Mouse (Mus musculus) CH12.LX (cell line): Measurements from ENCODE around the gene Timm22.

Experiments
- BHLHE40 ChIP-seq: IDR thresholded peaks from 2 replicates; pipeline ENCODE4 v1.6.1; 2011; ENCODE audit warnings: mild to moderate bottlenecking, low read depth, low read length, improper control_type of control experiment
- CHD2 ChIP-seq: IDR thresholded peaks from 2 replicates; pipeline ENCODE4 v1.6.1; 2011; ENCODE audit warnings: low read length, improper control_type of control experiment
- CTCF ChIP-seq, 2 experiments: IDR thresholded peaks in 1 of 2; conservative IDR thresholded peaks in 1 of 2; 2 replicates each; pipeline ENCODE4 v1.5.1; 2011 to 2012; ENCODE audit warnings: low read depth in 2 of 2, low read length in 2 of 2, improper control_type of control experiment in 1 of 2, inconsistent platforms in 1 of 2, mild to moderate bottlenecking in 1 of 2, moderate library complexity in 1 of 2
- E2F4 ChIP-seq: IDR thresholded peaks from 2 replicates; pipeline ENCODE4 v1.6.1; 2011; ENCODE audit warnings: low read depth, low read length, improper control_type of control experiment; ENCODE audit not compliant: insufficient replicate concordance
- HCFC1 ChIP-seq: IDR thresholded peaks from 2 replicates; pipeline ENCODE4 v1.6.1; 2012; ENCODE audit warnings: low read depth, mild to moderate bottlenecking, inconsistent platforms, low read length, improper control_type of control experiment
- JUND ChIP-seq: conservative IDR thresholded peaks from 2 replicates; pipeline ENCODE4 v1.6.1; 2011; ENCODE audit warnings: low read depth, low read length, improper control_type of control experiment
- KAT2A ChIP-seq: IDR thresholded peaks from 2 replicates; pipeline ENCODE4 v1.6.1; 2012; ENCODE audit warnings: low read length, improper control_type of control experiment, inconsistent platforms; ENCODE audit not compliant: insufficient replicate concordance
- MAFK ChIP-seq: IDR thresholded peaks from 2 replicates; pipeline ENCODE4 v1.6.1; 2011; ENCODE audit warnings: low read length, improper control_type of control experiment; ENCODE audit not compliant: insufficient replicate concordance
- MAX ChIP-seq: IDR thresholded peaks from 2 replicates; pipeline ENCODE4 v1.6.1; 2011; ENCODE audit warnings: low read length, improper control_type of control experiment
- MYC ChIP-seq: IDR thresholded peaks from 2 replicates; pipeline ENCODE4 v1.6.1; 2011; ENCODE audit warnings: low read depth, mild to moderate bottlenecking, improper control_type of control experiment, low read length
- POLR2A ChIP-seq: IDR thresholded peaks from 2 replicates; pipeline ENCODE4 v1.6.1; 2011; ENCODE audit warnings: low read depth, mild to moderate bottlenecking, improper control_type of control experiment, low read length
- ZKSCAN1 ChIP-seq: IDR thresholded peaks from 2 replicates; pipeline ENCODE4 v1.6.1; 2012; ENCODE audit warnings: low read depth, inconsistent platforms, low read length, improper control_type of control experiment, borderline replicate concordance
- ZNF384 ChIP-seq: IDR thresholded peaks from 2 replicates; pipeline ENCODE4 v1.6.1; 2012; ENCODE audit warnings: low read depth, low read length, improper control_type of control experiment, inconsistent platforms

DNA sequence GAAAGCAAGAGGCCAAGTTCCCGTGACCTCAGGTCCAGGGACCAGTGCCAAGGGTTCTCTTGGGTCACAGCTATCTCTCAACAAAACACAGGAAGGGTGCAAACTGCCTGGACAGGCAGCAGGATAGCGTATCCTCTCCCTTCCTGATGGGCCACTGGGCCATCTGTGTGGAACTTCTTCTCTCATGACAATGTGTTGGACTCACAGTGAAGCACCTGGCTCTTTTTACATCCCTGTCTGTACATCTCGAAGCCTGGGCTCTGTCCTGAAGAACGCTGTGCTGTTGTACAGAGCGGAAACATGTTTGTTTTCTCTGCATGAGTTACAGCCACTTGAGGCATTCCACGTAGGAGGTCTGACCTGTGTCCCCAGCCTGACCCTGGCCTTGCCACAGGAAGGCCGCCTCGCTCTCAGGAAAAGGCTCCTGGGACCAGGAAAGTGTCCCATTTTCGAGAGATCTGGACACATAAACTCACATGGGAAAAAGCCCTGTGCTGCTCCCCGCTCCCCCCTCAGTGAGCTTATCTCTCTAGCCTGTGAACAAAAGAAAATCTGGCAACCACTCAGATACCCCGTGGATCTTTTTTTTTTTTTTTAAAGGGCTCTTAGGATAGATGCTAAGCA, 26.7 kb upstream of the Timm22 start:
- TF ChIP-seq POLR2A, result no peak
- no peak for TF ChIP-seq ZNF384
- no peak for TF ChIP-seq KAT2A
- no peak for TF ChIP-seq CHD2
- TF ChIP-seq BHLHE40, result no peak
- TF ChIP-seq CTCF (conservative IDR thresholded peaks at IDR 0.05 in 1 of 2, IDR thresholded peaks at IDR 0.05 in 1 of 2; ENCODE audit: low read depth in 2 of 2, low read length in 2 of 2), result no peak
- TF ChIP-seq MAX, result no peak
- TF ChIP-seq E2F4, result no peak
- TF ChIP-seq MAFK, result no peak
- TF ChIP-seq HCFC1, result no peak
- TF ChIP-seq MYC, result no peak
- no peak for TF ChIP-seq JUND
- TF ChIP-seq ZKSCAN1, result no peak
